Mouse (Mus musculus): ENCODE measurements around the gene Vgll2. TPM values are rescaled to one million over a fixed set of nuclear protein-coding genes. Genes with fewer than 3 reads are reported as not detected.

Gene Vgll2
- total RNA-seq (2021), result under 1 TPM in 1 of 2 experiments, not detected in 1; 0.37 TPM
- long read RNA-seq, partial matches to known transcripts, result 0 of 1 reads
- long read RNA-seq, other reads (novel, unspliced or antisense), result 1 of 1 reads

- DNase-seq (ENCODE audit: low spot score in 2 of 2), result peak in 1 of 2 experiments; percentile 32
Observed at GRCm38 (mm10) chr10:52022413-52023212, at the start of gene Vgll2. Gene Vgll2, plus strand, starts transcription at chr10:52022502.

GRCm38 (mm10) chr10:51975137-51975536 is 47.2 kb upstream of the Vgll2 start:
- DNase-seq (ENCODE audit: low spot score in 2 of 2), result no peak

GRCm38 (mm10) chr10:51975587-51975986 is 46.7 kb upstream of the Vgll2 start:
- DNase-seq (ENCODE audit: low spot score in 2 of 2), result no peak

- no peak for DNase-seq (ENCODE audit: low spot score in 2 of 2)
Observed at GRCm38 (mm10) chr10:51981651-51982050, 40.7 kb upstream of the Vgll2 start.

GRCm38 (mm10) chr10:51982395-51982794 is 39.9 kb upstream of the Vgll2 start:
- DNase-seq (ENCODE audit: low spot score in 2 of 2), result no peak

- DNase-seq (ENCODE audit: low spot score in 2 of 2), result no peak
Observed at GRCm38 (mm10) chr10:52018471-52018870, 3.8 kb upstream of the Vgll2 start.

- no peak for DNase-seq (ENCODE audit: low spot score in 2 of 2)
Observed at GRCm38 (mm10) chr10:52021231-52021630, 1.1 kb upstream of the Vgll2 start.

GRCm38 (mm10) chr10:52021736-52022394 is 437 bp upstream of the Vgll2 start:
- DNase-seq (ENCODE audit: low spot score in 2 of 2), result no peak

GRCm38 (mm10) chr10:52023213-52024052 is 1.1 kb downstream of the Vgll2 start:
- no peak for DNase-seq (ENCODE audit: low spot score in 2 of 2)

GRCm38 (mm10) chr10:52024053-52024410 is 1.7 kb downstream of the Vgll2 start:
- DNase-seq (ENCODE audit: low spot score in 2 of 2), result no peak

- no peak for DNase-seq (ENCODE audit: low spot score in 2 of 2)
Observed at GRCm38 (mm10) chr10:52025291-52025690, 3.0 kb downstream of the Vgll2 start.

GRCm38 (mm10) chr10:52025821-52026220 is 3.5 kb downstream of the Vgll2 start:
- DNase-seq (ENCODE audit: low spot score in 2 of 2), result no peak

GRCm38 (mm10) chr10:52027161-52028035 is 5.1 kb downstream of the Vgll2 start:
- no peak for DNase-seq (ENCODE audit: low spot score in 2 of 2)

GRCm38 (mm10) chr10:52028561-52029370 is 6.5 kb downstream of the Vgll2 start:
- DNase-seq (ENCODE audit: low spot score in 2 of 2), result no peak

GRCm38 (mm10) chr10:52029421-52030080 is 7.2 kb downstream of the Vgll2 start:
- no peak for DNase-seq (ENCODE audit: low spot score in 2 of 2)

- DNase-seq (ENCODE audit: low spot score in 2 of 2), result no peak
Observed at GRCm38 (mm10) chr10:52033729-52034128, 11.4 kb downstream of the Vgll2 start.

- DNase-seq (ENCODE audit: low spot score in 2 of 2), result no peak
Observed at GRCm38 (mm10) chr10:52039392-52039791, 17.1 kb downstream of the Vgll2 start.

- DNase-seq (ENCODE audit: low spot score in 2 of 2), result no peak
Observed at GRCm38 (mm10) chr10:52043086-52043485, 20.8 kb downstream of the Vgll2 start.

GRCm38 (mm10) chr10:52048287-52048686 is 26.0 kb downstream of the Vgll2 start:
- no peak for DNase-seq (ENCODE audit: low spot score in 2 of 2)
